Mouse (Mus musculus) heart, adult 11 months (tissue): ENCODE data around the gene Foxp1.

Experiments
- DNase-seq: peaks from one replicate; pipeline ENCODE4 v3.0.0; 2022

Foxp1 gene

GRCm38 (mm10) chr6:99350156-99350555 lies 172.4 kb downstream of the Foxp1 start:
- peak; percentile 16 for DNase-seq

GRCm38 (mm10) chr6:99347836-99348235 lies 174.7 kb downstream of the Foxp1 start:
- peak; percentile 78 for DNase-seq

- DNase-seq: peak; percentile 63
Observed at GRCm38 (mm10) chr6:99344966-99345365, 177.6 kb downstream of the Foxp1 start.

- peak; percentile 78 for DNase-seq
Observed at GRCm38 (mm10) chr6:99344357-99344756, 178.2 kb downstream of the Foxp1 start.

- no peak for DNase-seq
Observed at GRCm38 (mm10) chr6:99343815-99344214, 178.7 kb downstream of the Foxp1 start.

GRCm38 (mm10) chr6:99342416-99342815 lies 180.1 kb downstream of the Foxp1 start:
- DNase-seq: peak; percentile 25

GRCm38 (mm10) chr6:99340902-99341301 lies 181.6 kb downstream of the Foxp1 start:
- DNase-seq: no peak

- DNase-seq: no peak
Observed at GRCm38 (mm10) chr6:99339986-99340721, 182.4 kb downstream of the Foxp1 start.

- DNase-seq: peak; percentile 88
Observed at GRCm38 (mm10) chr6:99339343-99339620, 183.2 kb downstream of the Foxp1 start.

- DNase-seq: peak; percentile 58
Observed at GRCm38 (mm10) chr6:99338593-99339342, 183.8 kb downstream of the Foxp1 start.

GRCm38 (mm10) chr6:99338174-99338573 lies 184.3 kb downstream of the Foxp1 start:
- DNase-seq: no peak

GRCm38 (mm10) chr6:99337575-99337974 lies 184.9 kb downstream of the Foxp1 start:
- DNase-seq: peak; percentile 95

GRCm38 (mm10) chr6:99336191-99336590 lies 186.3 kb downstream of the Foxp1 start:
- no peak for DNase-seq

- DNase-seq: peak; percentile 96
Observed at GRCm38 (mm10) chr6:99335174-99335830, 187.2 kb downstream of the Foxp1 start.

- no peak for DNase-seq
Observed at GRCm38 (mm10) chr6:99334255-99334654, 188.3 kb downstream of the Foxp1 start.

GRCm38 (mm10) chr6:99333127-99333526 lies 189.4 kb downstream of the Foxp1 start:
- peak; percentile 55 for DNase-seq

GRCm38 (mm10) chr6:99330169-99330568 lies 192.4 kb downstream of the Foxp1 start:
- DNase-seq: no peak

GRCm38 (mm10) chr6:99328634-99329033 lies 193.9 kb downstream of the Foxp1 start:
- DNase-seq: no peak

GRCm38 (mm10) chr6:99328146-99328545 lies 194.4 kb downstream of the Foxp1 start:
- DNase-seq: no peak

- DNase-seq: peak; percentile 96
Observed at GRCm38 (mm10) chr6:99327721-99328120, 194.8 kb downstream of the Foxp1 start.

- DNase-seq: no peak
Observed at GRCm38 (mm10) chr6:99325881-99326280, 196.6 kb downstream of the Foxp1 start.

- DNase-seq: no peak
Observed at GRCm38 (mm10) chr6:99325461-99325860, 197.1 kb downstream of the Foxp1 start.

- DNase-seq: no peak
Observed at GRCm38 (mm10) chr6:99322132-99322904, 200.2 kb downstream of the Foxp1 start.
